Mouse (Mus musculus) embryonic fibroblast, embryonic 13.5 days (primary cell): ENCODE measurements around the gene Gm27179. TPM values are rescaled to one million over a fixed set of nuclear protein-coding genes. Genes with fewer than 3 reads are reported as not detected.
"Not testable (repeated sequence)": the region's sequence is repeated elsewhere in the genome, so short reads cannot be mapped to it uniquely, and the experiment has no call there.

Source experiments
- H3K27ac ChIP-seq: 2 replicates; pipeline ENCODE4 v1.5.1; 2012; ENCODE audit warnings: low read length, control low read depth, inconsistent platforms; ENCODE audit not compliant: insufficient read depth
- H3K4me1 ChIP-seq: 2 replicates; pipeline ENCODE4 v1.6.1; 2011; ENCODE audit warnings: low read length; ENCODE audit not compliant: control insufficient read depth, insufficient read depth
- H3K4me3 ChIP-seq: 2 replicates; pipeline ENCODE4 v1.5.1; 2011; ENCODE audit warnings: mild to moderate bottlenecking, control low read depth, low read length; ENCODE audit not compliant: insufficient read depth
- polyA plus RNA-seq: library from polyadenylated mRNA; stranded (reverse); fragments of >200 nt; gene quantifications from 2 replicates; pipeline ENCODE4 v1.2.4, GENCODE M21; 2011; ENCODE audit warnings: low read depth; ENCODE audit not compliant: missing spikeins, insufficient read length

The Gm27179 gene
- polyA plus RNA-seq = not detected in 2 replicates

DNA sequence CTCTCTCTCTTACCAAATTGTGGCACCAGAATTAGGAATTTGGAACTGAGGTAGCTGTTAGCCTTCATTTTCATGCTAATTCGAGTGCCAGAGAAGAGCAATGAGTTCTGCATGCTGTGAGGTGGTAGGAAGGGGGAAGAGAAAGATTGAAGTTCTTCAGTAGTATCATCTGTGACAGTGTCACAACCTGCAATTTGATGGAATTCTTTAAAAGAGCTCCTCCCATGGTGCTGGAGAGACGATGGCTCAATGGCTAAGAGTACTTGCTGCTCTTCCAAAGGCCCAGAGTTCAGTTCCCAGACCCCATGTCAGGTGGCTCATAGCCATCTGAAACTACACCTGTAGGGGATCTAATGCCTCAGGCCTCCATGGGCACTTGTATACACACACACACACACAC, at the start of gene Gm27179:
TSS of gene Gm27179 (minus strand) at position 101 of the 400 bp plus-strand sequence.
- not testable (repeated sequence) for H3K4me3 ChIP-seq

DNA sequence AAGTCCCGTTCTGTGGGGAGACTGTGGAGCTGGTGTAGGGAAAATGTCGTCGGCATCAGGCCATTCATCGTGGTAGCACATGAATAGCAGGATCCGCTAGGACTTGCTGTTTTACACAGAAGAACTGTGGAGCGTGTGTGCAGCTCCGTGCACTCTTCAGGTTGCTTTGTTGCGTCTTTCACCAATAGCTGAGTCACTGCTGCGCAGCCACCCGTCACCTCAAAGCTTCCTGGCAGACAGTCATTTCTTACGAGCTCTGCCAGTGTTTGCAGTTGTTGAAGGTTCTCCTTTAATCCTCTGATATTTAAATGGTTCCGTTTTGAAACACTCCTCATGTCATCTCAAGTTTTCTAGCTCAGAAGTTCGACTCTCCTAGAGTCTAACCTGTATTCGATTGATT, 45.2 kb upstream of the Gm27179 start:
- not testable (repeated sequence) for H3K27ac ChIP-seq, H3K4me1 ChIP-seq, H3K4me3 ChIP-seq

More for the DNA sequence above, at the start of gene Gm27179:
- not testable (repeated sequence) for H3K27ac ChIP-seq, H3K4me1 ChIP-seq

DNA sequence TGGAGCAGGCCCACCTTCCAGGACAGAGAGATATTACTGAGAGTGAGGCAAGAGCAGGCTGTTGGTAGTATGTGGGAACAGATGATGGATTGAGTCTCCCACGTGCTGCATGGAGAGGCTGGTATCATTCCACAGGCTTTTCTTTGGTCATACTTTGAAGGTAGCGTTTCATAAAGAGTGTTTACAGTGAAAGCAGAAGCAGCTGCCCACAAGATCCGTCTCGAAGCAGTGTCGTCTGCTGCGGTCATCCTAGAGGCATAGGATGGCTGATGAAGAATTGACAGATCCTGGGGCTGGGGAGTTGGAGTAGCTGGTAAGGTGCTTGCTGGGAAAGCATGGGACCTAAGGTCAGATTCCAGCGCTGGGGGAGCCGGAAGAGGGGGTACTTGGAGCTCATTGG, 44.5 kb upstream of the Gm27179 start:
- not testable (repeated sequence) for H3K27ac ChIP-seq, H3K4me3 ChIP-seq

DNA sequence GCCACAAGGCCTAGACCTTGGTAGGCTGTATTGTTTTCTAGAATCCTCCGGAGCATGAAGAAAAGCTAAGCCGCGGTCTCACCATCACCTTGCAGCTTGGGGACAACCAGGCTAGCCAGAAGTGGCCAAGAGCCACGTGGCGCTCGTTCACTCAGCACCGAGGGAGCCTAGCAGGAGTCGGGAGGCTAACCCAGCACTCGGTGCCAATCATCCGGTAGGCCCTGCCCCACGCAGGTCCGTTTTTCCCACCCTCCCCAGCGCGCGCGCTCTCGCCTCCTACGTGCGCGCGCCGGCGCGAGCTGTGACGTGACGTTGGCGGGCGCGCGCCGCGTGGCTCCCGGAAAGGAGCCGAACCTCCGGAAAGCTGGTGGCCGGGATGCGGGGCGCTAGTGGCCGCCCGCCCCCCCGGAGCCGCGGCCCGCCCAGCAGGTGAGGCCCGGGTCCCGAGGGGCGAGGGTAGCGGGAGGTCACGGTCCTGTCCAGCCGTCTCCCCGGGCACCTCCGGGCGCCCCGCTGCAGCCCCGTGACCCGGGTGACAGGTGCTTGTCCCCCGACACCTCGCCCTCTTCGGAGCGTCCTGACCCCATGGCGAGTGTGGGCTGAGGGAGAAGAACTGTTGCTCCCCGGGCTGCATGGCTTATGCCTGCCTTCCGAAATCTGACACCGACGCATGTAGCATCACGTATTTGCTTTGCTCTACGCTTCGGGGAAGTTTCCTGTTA, 42.9 kb upstream of the Gm27179 start, which contains the start of gene Entpd4b:
TSS of gene Entpd4b (plus strand) at position 315 of the 722 bp plus-strand sequence.
- not testable (repeated sequence) for H3K4me3 ChIP-seq, H3K4me1 ChIP-seq, H3K27ac ChIP-seq

More for the DNA sequence above, 44.5 kb upstream of the Gm27179 start:
- H3K4me1 ChIP-seq = not testable (repeated sequence)

DNA sequence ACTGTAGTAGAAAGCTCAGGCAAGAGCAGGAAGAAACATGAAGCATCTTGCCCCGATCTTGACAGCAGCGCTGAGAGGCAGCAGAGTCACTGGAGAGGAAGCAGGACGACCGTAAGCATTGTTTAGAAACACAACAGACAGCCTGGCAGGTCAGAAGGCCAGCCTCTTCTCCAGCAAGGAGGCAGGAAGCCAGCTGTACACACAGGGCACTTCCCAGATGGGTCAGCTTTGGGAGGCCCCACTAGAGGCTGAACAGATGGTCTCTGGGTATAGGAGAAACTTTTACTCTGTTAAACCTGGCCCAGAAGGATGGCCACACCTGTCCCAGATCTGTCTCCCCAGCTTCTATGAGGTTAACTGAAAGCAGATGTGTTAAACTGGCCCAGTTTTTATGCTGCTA, 35.0 kb upstream of the Gm27179 start:
- not testable (repeated sequence) for H3K4me3 ChIP-seq, H3K27ac ChIP-seq, H3K4me1 ChIP-seq

DNA sequence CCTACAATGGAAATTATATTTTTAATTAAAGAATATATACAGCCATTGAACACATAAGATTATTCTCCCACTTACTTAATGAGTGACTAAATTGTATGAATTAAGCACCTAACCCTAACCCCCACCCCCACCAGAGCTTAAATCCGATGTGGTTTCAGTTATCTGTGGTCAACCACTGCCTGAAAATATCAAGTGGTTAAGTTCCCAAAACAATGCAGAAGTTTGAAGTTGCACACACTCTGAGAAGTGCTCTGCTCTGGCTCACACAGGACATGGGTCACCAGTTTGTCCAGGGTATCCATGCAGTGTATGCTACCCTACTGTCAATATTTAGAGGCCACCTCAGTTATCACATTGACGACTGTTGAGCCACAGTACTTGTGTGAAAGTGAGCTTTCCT, 32.7 kb upstream of the Gm27179 start:
- not testable (repeated sequence) for H3K27ac ChIP-seq, H3K4me3 ChIP-seq, H3K4me1 ChIP-seq

DNA sequence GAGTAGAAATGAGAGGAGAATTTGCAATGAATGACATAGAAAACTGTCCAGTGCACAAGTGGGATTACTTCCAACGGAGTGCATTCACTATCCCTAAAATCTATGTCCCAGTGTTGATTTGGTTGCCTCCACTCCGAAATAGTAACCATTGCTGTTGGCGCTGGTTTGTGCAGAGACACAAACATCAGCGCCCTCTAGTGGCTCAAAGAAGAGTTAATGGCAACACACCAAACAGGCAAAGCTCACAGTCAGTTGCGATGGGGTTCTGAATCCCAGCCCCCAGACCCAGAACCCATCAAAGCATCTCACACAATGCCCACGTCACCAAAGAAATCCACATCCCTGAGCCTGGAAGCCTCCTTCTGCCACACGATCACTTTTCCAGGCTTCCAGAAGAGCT, 31.7 kb upstream of the Gm27179 start:
- not testable (repeated sequence) for H3K4me3 ChIP-seq, H3K4me1 ChIP-seq, H3K27ac ChIP-seq

DNA sequence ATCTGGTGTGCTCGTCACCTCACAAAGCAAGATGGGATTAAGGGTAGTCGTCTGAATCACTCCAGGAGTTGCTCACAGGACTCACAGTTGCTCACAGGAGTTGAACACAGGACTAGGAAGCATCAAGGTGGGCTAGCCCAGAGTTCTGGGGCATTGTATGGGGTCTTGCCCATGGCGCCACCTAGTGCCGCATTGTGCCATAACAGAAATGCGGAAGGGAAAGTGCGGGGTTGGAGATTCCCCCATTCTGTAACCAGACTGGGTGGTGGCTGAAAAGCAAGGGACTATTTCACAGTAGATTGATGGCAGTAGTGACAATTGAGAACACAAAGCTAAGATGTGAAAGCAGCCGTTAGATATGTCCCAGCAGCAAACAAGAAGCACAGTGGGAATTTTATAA, 30.3 kb upstream of the Gm27179 start:
- H3K4me3 ChIP-seq, H3K27ac ChIP-seq, H3K4me1 ChIP-seq: not testable (repeated sequence)

DNA sequence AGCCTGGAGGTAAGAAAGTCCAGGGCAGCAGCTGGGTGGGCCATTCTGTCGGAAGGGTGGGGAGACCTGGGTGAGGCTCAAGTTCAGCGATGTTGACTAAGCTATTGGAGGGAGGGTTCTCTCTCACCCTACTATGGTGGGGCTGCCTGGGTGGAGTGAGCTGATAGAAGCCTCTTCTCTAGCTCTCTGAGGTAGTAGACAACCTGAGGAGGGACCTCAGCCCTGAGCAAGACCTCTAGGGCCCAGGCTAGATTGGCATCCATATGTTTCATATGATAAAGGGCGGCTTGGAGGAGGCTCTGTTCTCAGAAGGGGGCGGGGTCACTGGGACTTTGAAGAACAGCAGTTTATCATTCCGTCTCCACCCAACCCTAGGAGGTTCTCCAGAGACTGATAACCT, 27.8 kb upstream of the Gm27179 start:
- H3K27ac ChIP-seq, H3K4me3 ChIP-seq, H3K4me1 ChIP-seq: not testable (repeated sequence)

DNA sequence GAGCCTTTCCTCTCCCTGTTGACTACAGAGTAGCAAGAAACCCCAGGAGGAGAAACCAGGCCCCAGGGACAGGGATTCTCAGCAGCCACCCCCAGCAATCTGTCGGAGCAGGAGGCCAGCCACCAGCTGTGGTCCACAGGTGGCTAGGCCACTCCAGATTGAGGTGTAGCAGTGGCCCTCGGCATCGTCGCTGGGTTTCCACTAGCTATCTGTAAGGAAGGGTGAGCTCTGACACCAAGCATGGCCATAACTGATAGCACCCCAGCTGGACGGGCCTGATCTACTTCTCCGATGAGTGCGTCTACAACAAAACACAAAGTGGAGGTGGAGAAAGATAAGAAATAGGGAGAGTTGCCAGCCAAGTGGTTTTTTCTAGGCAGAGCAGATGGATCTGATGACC, 24.2 kb upstream of the Gm27179 start:
- H3K4me1 ChIP-seq, H3K4me3 ChIP-seq, H3K27ac ChIP-seq: not testable (repeated sequence)

DNA sequence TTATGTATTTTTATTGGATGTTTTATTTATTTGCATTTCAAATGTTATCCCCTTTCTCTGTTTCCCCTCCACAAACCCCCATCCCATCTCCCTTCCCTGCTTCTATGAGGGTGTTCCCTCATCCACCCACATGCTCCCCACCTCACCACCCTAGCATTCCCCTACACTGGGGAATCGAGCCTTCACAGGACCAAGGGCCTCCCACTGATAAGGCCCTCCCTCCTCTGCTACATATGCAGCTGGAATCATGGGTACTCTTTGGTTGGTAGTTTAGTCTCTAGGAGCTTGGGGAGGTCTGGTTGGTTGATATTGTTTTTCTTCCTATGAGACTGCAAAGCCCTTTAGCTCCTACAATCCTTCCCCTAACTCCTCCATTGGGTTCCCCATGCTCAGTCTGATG, 13.9 kb upstream of the Gm27179 start:
- not testable (repeated sequence) for H3K4me3 ChIP-seq, H3K4me1 ChIP-seq

DNA sequence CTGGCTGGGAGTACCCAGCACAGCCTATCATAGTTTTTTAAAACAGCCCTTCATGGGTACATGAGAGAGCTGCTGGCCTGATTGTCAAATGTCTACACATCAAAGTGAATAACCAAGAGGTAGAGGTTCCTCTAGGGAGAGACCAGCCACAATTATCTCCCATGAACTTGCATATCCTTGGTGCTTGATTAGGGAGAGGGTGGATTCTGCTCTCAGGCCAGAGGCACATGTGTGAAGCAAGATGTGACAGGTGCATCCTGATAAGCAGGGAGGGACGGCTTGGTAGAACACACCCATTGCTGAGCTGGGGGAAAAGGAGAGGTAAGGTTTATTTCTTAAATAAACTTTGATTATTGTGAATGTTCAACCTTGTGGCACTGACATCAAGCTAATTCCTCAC, 10.7 kb upstream of the Gm27179 start:
- H3K27ac ChIP-seq, H3K4me1 ChIP-seq, H3K4me3 ChIP-seq: not testable (repeated sequence)

More for the DNA sequence above, 13.9 kb upstream of the Gm27179 start:
- not testable (repeated sequence) for H3K27ac ChIP-seq

DNA sequence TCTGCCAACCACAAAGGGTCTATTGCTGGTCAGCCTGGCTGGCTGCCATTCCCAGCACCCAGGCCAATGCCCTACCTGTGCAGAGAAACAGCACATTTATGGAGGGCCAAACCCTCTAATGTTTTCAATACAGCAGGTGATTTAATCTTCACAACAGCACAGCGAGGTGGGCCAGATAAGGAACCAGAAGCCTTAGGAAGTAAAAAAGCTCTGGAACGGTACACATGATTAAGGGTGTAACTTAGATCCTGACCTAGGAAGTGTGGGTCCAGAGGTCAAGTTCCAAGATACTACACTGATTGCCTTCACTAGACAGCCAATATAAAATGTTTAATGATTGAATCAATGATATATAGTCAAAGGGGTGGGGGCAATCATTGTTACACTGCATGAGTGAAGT, 8.5 kb upstream of the Gm27179 start:
- H3K4me3 ChIP-seq = not testable (repeated sequence)

DNA sequence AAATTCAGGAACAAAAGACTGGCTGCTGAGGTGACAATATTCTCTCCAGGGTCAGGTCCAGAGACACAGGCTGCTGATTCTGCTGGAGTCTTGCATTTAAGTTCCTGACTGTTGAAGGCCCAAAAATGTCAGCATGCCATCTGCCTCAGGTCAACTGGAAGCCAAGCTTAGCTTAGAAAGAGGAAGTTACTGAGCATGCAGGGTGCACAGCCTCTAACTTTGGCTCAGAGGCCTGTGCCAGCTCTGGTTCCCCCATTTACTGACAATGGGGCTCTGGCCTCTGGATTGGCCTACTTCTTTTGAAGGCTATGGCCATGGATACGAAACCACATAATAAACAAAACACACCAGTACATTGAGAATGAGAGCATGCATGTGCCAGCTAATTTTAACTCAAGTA, 5.3 kb downstream of the Gm27179 start:
- not testable (repeated sequence) for H3K4me1 ChIP-seq, H3K4me3 ChIP-seq, H3K27ac ChIP-seq

More for the DNA sequence above, 8.5 kb upstream of the Gm27179 start:
- not testable (repeated sequence) for H3K4me1 ChIP-seq, H3K27ac ChIP-seq

DNA sequence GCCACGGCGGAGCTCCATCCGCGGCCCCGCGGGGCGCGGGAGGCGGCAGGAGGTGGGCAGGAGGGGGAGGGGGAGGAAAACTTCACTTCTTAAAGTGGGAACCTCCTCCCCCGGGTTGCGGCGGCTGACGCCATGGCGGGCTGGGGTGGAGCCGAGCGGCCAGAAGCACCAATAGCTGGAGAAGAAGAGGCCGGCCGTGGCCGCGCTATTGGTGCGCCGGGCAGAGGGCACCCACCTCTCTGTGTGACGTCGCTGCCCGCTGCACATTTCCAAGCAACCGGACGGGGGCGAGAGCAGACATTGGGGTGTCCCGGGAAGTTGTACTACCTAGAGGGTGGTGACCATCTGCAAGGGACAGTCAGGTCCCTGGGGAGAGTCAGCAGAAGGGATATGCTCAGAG, 9.2 kb downstream of the Gm27179 start, which contains the start of gene Gm16867:
TSS of gene Gm16867 (minus strand) at position 189 of the 400 bp plus-strand sequence.
- H3K4me1 ChIP-seq, H3K27ac ChIP-seq, H3K4me3 ChIP-seq: not testable (repeated sequence)

DNA sequence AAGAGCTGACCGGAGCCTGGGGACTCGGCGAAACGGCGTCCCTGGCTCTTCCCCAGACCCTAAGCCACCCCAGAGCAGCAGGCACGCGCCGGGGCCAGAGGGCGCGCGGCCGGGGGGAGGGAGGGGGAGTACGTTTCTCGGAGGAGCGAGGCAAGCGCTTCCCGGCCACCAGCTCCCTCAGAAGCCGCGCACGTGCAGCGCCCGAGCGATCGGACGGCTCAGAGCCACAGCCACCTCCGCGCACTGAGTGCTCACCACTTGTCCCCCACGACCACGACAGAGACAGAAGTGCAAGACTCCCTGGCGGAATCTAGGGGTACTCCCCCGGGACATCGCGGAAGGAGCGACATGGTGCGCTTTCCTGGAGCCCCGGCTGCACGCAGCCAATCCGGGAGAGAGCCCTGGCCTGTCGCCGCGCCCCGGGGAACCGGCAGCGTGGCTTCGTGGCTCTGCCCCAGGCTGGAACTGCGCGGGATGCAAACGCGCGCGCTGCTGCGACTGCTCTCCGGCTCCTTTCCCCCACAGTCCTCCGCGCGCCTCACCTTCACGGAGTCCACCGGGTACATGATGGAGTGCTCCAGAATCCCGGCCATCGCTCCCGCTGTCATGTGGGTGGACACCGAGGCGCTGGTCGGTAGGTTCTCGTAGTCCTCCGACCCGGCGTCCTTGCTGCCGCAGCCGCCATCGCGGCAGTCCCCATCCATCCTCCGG, 9.8 kb downstream of the Gm27179 start:
- H3K4me1 ChIP-seq, H3K4me3 ChIP-seq: not testable (repeated sequence)

More for the DNA sequence above, 9.8 kb downstream of the Gm27179 start:
- not testable (repeated sequence) for H3K27ac ChIP-seq
